Mouse (Mus musculus) forebrain, embryonic 12.5 days (tissue): ENCODE data around the gene 3110001I22Rik. TPM values are rescaled to one million over a fixed set of nuclear protein-coding genes. Genes with fewer than 3 reads are reported as not detected.
"Not testable (repeated sequence)": the region's sequence is repeated elsewhere in the genome, so short reads cannot be mapped to it uniquely, and the experiment has no call there.

Experiments used
- ATAC-seq: fragments of 200-750 bp; cut with Nextera tagmentation; 2 replicates; pipeline ENCODE4 v1.8.0; 2017; ENCODE audit warnings: moderate TSS enrichment; ENCODE audit not compliant: low FRiP score
- H3K27ac ChIP-seq: fragments of 300-500 bp; sonication (generic); 2 replicates; pipeline ENCODE4 v1.5.1; 2016; ENCODE audit warnings: mild to moderate bottlenecking
- H3K27me3 ChIP-seq: fragments of 300-500 bp; sonication (generic); 2 replicates; pipeline ENCODE4 v1.6.1; 2016; ENCODE audit warnings: mild to moderate bottlenecking
- H3K36me3 ChIP-seq: fragments of 300-500 bp; sonication (generic); replicated peaks from 2 replicates; pipeline ENCODE4 v1.6.1; 2016; ENCODE audit warnings: mild to moderate bottlenecking
- H3K4me1 ChIP-seq: fragments of 300-500 bp; sonication (generic); 2 replicates; pipeline ENCODE4 v1.6.1; 2016
- H3K4me2 ChIP-seq: fragments of 300-500 bp; sonication (generic); 2 replicates; pipeline ENCODE4 v1.6.1; 2016; ENCODE audit warnings: mild to moderate bottlenecking, moderate library complexity
- H3K4me3 ChIP-seq: fragments of 300-500 bp; sonication (generic); replicated peaks from 2 replicates; pipeline ENCODE4 v1.5.1; 2016; ENCODE audit warnings: mild to moderate bottlenecking
- H3K9ac ChIP-seq: fragments of 300-500 bp; sonication (generic); 2 replicates; pipeline ENCODE4 v1.6.1; 2016; ENCODE audit warnings: mild to moderate bottlenecking
- H3K9me3 ChIP-seq: fragments of 300-500 bp; sonication (generic); 2 replicates; pipeline ENCODE4 v1.6.1; 2016
- WGBS: fragments of 180-500 bp; shearing (Covaris S2); methylation state at CpG from one replicate; pipeline ENCODE4 v1.1.7; 2016; 5-methylcytosine and 5-hydroxymethylcytosine counted together
- polyA plus RNA-seq: library from polyadenylated mRNA; unstranded; fragments of >200 nt; fragmentation: Nextera tagmentation; extraction: Ambion mirVana; gene quantifications from 2 replicates; pipeline ENCODE4 v1.2.1, GENCODE M21; 2016

The 3110001I22Rik gene
- polyA plus RNA-seq = 9.0 and 9.3 TPM in 2 replicates

DNA sequence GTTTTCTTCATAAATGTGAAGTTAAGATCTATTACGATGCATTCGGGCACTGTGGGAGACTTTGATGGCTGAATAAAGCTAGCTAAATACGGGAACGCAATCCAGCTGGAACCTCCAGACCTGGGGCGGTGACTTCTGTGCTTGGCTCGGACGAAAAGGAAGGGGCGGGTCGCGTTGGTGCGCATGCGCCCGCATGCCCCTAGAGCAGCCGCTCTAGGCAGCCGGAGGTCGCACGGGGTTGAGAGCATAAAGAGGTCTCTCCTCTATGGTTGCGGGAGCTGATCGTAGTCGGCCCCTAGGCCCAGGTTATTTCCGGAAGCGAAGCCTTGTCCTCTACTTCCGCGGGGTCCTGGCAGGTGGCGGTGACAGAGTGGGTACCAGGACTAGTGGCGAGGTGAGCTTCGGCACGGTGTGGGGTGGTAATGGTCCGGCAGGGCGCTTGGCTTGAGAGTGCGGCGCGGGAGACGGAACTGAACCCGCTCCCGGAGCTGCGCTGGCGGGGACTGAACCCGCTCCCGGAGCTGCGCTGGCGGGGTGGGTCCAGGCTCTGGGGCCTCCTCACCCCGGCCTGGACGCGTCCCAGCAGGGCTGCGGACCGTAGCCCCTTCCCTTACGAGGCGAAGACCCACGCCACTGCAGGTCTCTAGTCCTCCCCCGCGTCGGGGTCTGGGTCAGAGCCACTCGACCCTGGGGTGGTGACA, at the start of gene 3110001I22Rik, which contains the start of gene Bfar:
Gene 3110001I22Rik (plus strand): TSS at position 245 of the 701 bp plus-strand sequence.
Gene Bfar (plus strand): TSS at position 174 of the 701 bp plus-strand sequence.
- Histone ChIP-seq H3K4me1 (peaks cover 29% of the 10 kb centered on the region), H3K9ac (peak within 1 kb of the TSS; percentile 94), H3K9me3 (no peaks in the 10 kb centered on the region), H3K4me2 (peak within 1 kb of the TSS; percentile 83), H3K27ac (peak within 1 kb of the TSS; percentile 82), H3K27me3 (no peaks in the 10 kb centered on the region), H3K4me3 (peak within 1 kb of the TSS; percentile 95), H3K36me3 (peaks cover 6% of the 10 kb centered on the region)
- under 1% methylated on average over 54 of the region's 54 CpGs for WGBS
- ATAC-seq = peak; percentile 93

DNA sequence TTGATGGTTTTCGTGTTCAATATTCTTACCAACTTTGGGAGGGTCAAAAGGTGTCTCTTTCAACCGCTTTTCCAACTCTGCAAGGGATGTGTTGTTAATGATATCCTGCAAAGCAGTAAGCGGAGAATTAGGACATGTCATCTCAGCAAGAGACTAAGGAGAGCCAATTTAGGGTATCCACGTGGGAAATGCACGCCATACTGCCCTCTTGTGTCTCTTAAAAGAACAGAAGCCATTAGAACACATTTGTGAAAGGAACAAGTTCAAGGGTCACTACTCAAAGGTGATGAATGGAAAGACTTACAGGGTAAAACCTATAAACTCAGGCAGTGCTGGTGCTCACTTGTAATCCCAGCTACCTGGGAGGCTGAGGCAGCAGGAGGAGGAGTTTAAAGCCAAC, 43.4 kb upstream of the 3110001I22Rik start:
- 51% methylated on average over 5 of the region's 5 CpGs for WGBS
- no peak overlapping the region for H3K27ac ChIP-seq

DNA sequence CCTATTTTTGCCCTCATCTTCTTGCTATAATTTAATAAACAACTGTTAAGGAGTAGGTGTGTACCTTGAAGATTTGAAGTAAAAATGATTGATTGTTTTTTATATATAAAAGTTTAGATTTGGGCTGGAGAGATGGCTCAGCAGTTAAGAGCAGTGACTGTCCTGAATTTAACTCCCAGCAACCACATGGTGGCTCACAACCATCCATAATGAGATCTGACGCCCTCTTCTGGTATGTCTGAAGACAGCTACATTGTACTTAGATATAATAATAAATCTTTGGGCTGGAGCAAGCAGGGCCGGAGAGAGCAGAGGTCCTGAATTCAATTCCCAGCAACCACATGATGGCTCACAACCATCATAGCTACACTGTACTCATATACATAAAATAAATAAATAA, 33.5 kb upstream of the 3110001I22Rik start:
- H3K4me3 ChIP-seq, H3K9me3 ChIP-seq, H3K27me3 ChIP-seq, H3K4me1 ChIP-seq, H3K27ac ChIP-seq, ATAC-seq, H3K4me2 ChIP-seq, H3K9ac ChIP-seq: not testable (repeated sequence)
- WGBS = 38% methylated on average over 2 of the region's 2 CpGs
- peaks cover 29% of the 10 kb centered on the region for H3K36me3 ChIP-seq

More for the DNA sequence above, 43.4 kb upstream of the 3110001I22Rik start:
- H3K4me1 ChIP-seq = no peaks in the 10 kb centered on the region
- no peak overlapping the region for H3K9ac ChIP-seq
- peaks cover 46% of the 10 kb centered on the region for H3K36me3 ChIP-seq
- no peaks in the 10 kb centered on the region for H3K27me3 ChIP-seq
- ATAC-seq = no peak
- no peak overlapping the region for H3K4me3 ChIP-seq
- H3K9me3 ChIP-seq = no peaks in the 10 kb centered on the region
- no peak overlapping the region for H3K4me2 ChIP-seq

- Histone ChIP-seq H3K27me3 (no peaks in the 10 kb centered on the region), H3K4me1 (no peaks in the 10 kb centered on the region; the same call in 1 of the 2 replicates), H3K27ac (no peak overlapping the region), H3K36me3 (peaks cover 23% of the 10 kb centered on the region), H3K4me3 (no peak overlapping the region), H3K9me3 (no peaks in the 10 kb centered on the region), H3K4me2 (no peak overlapping the region), H3K9ac (no peak overlapping the region)
- WGBS = 88% methylated on average over 5 of the region's 5 CpGs
- ATAC-seq = no peak
Measured at GRCm38 (mm10) chr16:13639508-13639907, 32.2 kb upstream of the 3110001I22Rik start.

GRCm38 (mm10) chr16:13640064-13640463, 31.7 kb upstream of the 3110001I22Rik start:
- no peak overlapping the region for H3K4me3 ChIP-seq
- H3K36me3 ChIP-seq = peaks cover 23% of the 10 kb centered on the region
- WGBS = 79% methylated on average over 7 of the region's 7 CpGs
- no peak overlapping the region for H3K4me2 ChIP-seq
- H3K9ac ChIP-seq = no peak overlapping the region
- H3K9me3 ChIP-seq = no peaks in the 10 kb centered on the region
- no peaks in the 10 kb centered on the region for H3K27me3 ChIP-seq
- no peak overlapping the region for H3K27ac ChIP-seq
- ATAC-seq = no peak
- no peaks in the 10 kb centered on the region; the same call in 1 of the 2 replicates for H3K4me1 ChIP-seq

GRCm38 (mm10) chr16:13644474-13644873, 27.3 kb upstream of the 3110001I22Rik start:
- ATAC-seq = no peak
- Histone ChIP-seq H3K27ac (no peak overlapping the region), H3K4me3 (no peak overlapping the region), H3K4me1 (no peaks in the 10 kb centered on the region), H3K9ac (no peak overlapping the region), H3K9me3 (no peaks in the 10 kb centered on the region), H3K36me3 (peaks cover 30% of the 10 kb centered on the region), H3K4me2 (no peak overlapping the region), H3K27me3 (no peaks in the 10 kb centered on the region)
- WGBS = 93% methylated on average over 3 of the region's 3 CpGs

DNA sequence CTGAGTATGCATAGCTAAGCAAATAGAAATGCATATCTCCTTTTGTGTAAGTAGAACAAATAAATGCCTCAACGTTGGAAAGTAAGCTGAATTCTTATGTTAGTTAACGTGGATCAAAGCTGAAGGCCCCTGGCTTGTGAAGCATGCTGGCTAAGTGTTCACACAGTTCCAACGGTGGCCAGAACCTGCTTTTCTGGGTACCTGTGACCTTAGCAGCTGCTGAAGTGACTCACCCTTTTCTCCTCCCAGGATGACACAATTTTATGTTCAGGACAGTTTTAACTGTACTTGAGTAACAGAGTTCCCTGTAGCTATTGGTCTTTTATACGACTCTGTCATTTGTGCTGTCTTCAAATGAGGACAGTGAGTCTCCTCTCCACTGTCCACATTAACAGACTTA, 25.8 kb upstream of the 3110001I22Rik start:
- Histone ChIP-seq H3K27ac (no peak overlapping the region), H3K4me1 (no peaks in the 10 kb centered on the region), H3K27me3 (no peaks in the 10 kb centered on the region), H3K4me2 (no peak overlapping the region), H3K9me3 (no peaks in the 10 kb centered on the region), H3K36me3 (peaks cover 37% of the 10 kb centered on the region), H3K4me3 (no peak overlapping the region), H3K9ac (no peak overlapping the region)
- WGBS = 89% methylated on average over 4 of the region's 4 CpGs
- ATAC-seq = no peak

DNA sequence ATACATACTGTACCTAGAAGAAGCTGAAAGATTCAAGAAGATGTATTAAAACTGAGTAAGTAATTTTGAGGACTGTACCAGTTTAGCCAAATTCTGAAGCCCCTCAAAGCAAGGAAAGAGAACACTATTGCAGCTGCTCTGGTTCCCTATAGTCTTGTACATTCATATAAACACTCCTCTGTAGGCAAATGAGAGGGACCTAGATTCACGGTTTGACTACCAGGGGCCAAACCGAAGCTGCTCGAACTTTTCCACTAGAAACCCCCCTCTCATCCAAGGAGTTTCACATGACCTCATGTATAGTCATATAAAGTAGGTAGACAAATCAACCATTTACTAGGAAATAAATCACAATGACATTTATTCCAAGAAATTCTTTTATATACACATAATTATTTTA, 12.8 kb upstream of the 3110001I22Rik start:
- H3K27me3 ChIP-seq = no peaks in the 10 kb centered on the region
- no peak overlapping the region for H3K9ac ChIP-seq
- no peak overlapping the region for H3K4me3 ChIP-seq
- no peak overlapping the region for H3K27ac ChIP-seq
- no peaks in the 10 kb centered on the region for H3K9me3 ChIP-seq
- H3K4me2 ChIP-seq = no peak overlapping the region
- WGBS = 91% methylated on average over 3 of the region's 3 CpGs
- ATAC-seq = no peak
- H3K36me3 ChIP-seq = peaks cover 58% of the 10 kb centered on the region
- no peaks in the 10 kb centered on the region for H3K4me1 ChIP-seq

DNA sequence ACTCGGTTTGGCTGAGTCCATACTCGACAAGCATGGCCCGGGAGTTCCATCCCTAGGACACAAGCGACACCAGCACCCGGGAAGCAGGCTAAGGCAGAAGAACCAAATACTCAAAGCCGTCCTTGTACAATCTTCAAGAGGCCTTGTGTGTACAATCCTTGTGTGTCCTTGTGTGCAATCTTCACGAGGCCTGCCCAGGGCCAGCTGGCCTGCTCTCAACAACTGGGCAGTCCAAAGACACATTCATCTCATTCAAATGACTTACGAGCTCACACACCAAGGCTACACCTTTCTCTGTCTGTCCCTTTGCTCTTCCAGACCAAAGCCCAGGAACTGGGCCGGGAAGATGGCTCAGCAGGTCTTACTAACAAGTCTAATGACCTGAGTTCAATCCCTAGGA, 11.0 kb upstream of the 3110001I22Rik start:
- Histone ChIP-seq H3K27ac (no peak overlapping the region), H3K4me2 (no peak overlapping the region), H3K4me1 (no peaks in the 10 kb centered on the region), H3K4me3 (no peak overlapping the region), H3K9ac (no peak overlapping the region), H3K27me3 (no peaks in the 10 kb centered on the region), H3K36me3 (peaks cover 56% of the 10 kb centered on the region), H3K9me3 (no peaks in the 10 kb centered on the region)
- ATAC-seq = no peak
- WGBS = 97% methylated on average over 9 of the region's 9 CpGs

- H3K36me3 ChIP-seq = peaks cover 12% of the 10 kb centered on the region
- H3K9me3 ChIP-seq = no peaks in the 10 kb centered on the region
- H3K4me1 ChIP-seq = peaks cover 24% of the 10 kb centered on the region
- WGBS = 0% methylated on average over 35 of the region's 35 CpGs
- H3K27ac ChIP-seq = peak within 1 kb of the TSS; percentile 73
- peak within 1 kb of the TSS; percentile 84 for H3K4me2 ChIP-seq
- peak; percentile 92 for ATAC-seq
- H3K27me3 ChIP-seq = no peaks in the 10 kb centered on the region
- peak within 1 kb of the TSS; percentile 82 for H3K9ac ChIP-seq
- H3K4me3 ChIP-seq = peak within 1 kb of the TSS; percentile 80
Measured at GRCm38 (mm10) chr16:13667878-13668343, 3.8 kb upstream of the 3110001I22Rik start, which contains the start of gene Parn. Parn (minus strand) TSS chr16:13668170.

DNA sequence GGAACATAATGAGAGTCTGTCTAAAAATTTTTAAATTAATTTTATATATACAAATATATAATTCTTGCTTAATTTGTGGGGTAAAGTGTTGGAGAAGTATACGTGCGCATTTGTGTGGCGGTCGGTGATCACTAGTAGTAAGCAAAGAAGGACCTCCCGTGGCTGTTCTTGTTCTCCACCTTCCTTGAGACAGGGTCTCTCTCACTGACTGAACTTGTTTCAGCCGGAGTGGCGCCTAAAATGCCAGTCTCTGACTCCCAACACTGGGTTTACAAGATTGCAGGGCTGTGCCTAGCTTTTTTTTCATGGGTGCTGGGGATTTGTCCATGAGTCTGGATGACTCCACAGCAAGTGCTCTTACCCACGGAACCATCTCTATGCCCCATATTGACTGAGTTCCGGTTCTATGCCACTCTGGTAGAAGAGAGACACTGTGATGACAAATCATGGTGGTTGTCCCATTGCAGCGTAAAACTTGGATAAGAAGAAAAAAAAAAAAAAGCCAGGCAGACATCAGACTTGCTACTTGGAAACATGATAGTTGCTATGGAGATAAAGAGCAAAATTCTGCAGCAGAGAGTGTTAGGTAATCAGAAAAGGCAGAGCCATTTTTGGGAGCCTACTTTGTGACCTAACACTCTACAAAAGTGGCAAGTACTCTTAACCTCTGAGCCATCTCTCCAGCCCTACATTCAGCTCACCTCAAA, 3.2 kb upstream of the 3110001I22Rik start:
- WGBS = 83% methylated on average over 10 of the region's 10 CpGs
- peaks cover 30% of the 10 kb centered on the region for H3K4me1 ChIP-seq
- H3K4me2 ChIP-seq = peak overlapping the region; percentile 84
- H3K27me3 ChIP-seq = no peaks in the 10 kb centered on the region
- H3K27ac ChIP-seq = peak overlapping the region; percentile 73; the same call in 1 of the 2 replicates
- no peaks in the 10 kb centered on the region for H3K9me3 ChIP-seq
- H3K4me3 ChIP-seq = peak overlapping the region; percentile 80
- ATAC-seq = no peak; the same call in 1 of the 2 replicates
- H3K9ac ChIP-seq = peak overlapping the region; percentile 82; the same call in 1 of the 2 replicates
- peaks cover 8% of the 10 kb centered on the region for H3K36me3 ChIP-seq

DNA sequence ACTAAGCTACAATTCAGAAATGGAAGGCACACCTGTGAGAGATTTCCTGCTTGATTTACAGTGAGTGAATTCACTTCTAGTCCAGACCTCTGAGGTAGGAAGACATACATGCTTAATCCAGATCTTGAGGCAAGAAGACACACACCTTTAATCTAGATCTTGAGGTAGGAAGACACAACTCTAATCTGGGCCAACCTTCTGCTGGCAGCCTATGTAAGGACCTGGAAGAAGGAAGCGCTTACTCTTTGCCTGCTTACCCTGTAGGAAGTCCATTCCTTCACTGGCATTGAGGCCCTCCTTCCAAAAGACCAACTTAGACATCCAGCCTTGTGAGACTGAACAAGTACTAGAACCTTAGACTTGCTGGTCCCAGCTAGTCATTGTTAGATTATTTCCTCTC, 2.4 kb upstream of the 3110001I22Rik start:
- H3K27ac ChIP-seq = no peak overlapping the region
- no peaks in the 10 kb centered on the region for H3K27me3 ChIP-seq
- H3K36me3 ChIP-seq = peaks cover 7% of the 10 kb centered on the region
- no peak overlapping the region for H3K9ac ChIP-seq
- H3K9me3 ChIP-seq = no peaks in the 10 kb centered on the region
- H3K4me3 ChIP-seq = no peak overlapping the region
- peaks cover 30% of the 10 kb centered on the region for H3K4me1 ChIP-seq
- 93% methylated on average over 1 of the region's 1 CpGs for WGBS
- no peak for ATAC-seq
- no peak overlapping the region for H3K4me2 ChIP-seq
